Mouse (Mus musculus): ENCODE results near the gene Dpy19l1. TPM values are rescaled to one million over a fixed set of nuclear protein-coding genes. Genes with fewer than 3 reads are reported as not detected.

Dpy19l1 gene
- total and polyA plus RNA-seq, 3 experiments, result 21.2 to 44.1 (median 26.3) TPM

GRCm38 (mm10) chr9:24421888-24422287, 81.1 kb downstream of the Dpy19l1 start:
- in situ Hi-C loops (cut with MboI; ENCODE audit: low pct_ligation_motif_present, low pct_unique_long_range_greater_than_20kb, low sequenced_read_pairs), result no loop called here
- Histone ChIP-seq H3K4me3 (replicated peaks in 1 of 3; ENCODE audit: low read depth in 2 of 3, low read length in 2 of 3, poor library complexity in 1 of 3) (no peak overlapping the region), H3K4me2 (ENCODE audit: insufficient read depth, low read depth, poor library complexity, severe bottlenecking) (no peak overlapping the region), H3K79me2 (replicated peaks; ENCODE audit: control insufficient read depth, extremely low read depth, insufficient read depth, poor library complexity, severe bottlenecking) (no peaks in the 10 kb centered on the region), H3K9me3 (replicated peaks; ENCODE audit: low read length) (peaks cover 2% of the 10 kb centered on the region), H3K27ac (ENCODE audit: insufficient read depth, low read depth) (no peak overlapping the region), H3K36me3 (replicated peaks in 1 of 2; ENCODE audit: control insufficient read depth in 1 of 2, insufficient read depth in 1 of 2, low read length in 1 of 2) (peaks cover 9 to 73% of the 10 kb centered on the region in 2 experiments), H3K9ac (ENCODE audit: insufficient read depth, low read depth) (no peak overlapping the region), H3K4me1 (ENCODE audit: control insufficient read depth in 1 of 2, insufficient read depth in 2 of 2) (peaks cover 0 to 6% of the 10 kb centered on the region in 2 experiments; a peak in 1 of 4 replicates), H3K27me3 (replicated peaks) (no peaks in the 10 kb centered on the region)
- no peak for DNase-seq (ENCODE audit: extremely low read depth)
- dilution Hi-C loops (cut with MboI; ENCODE audit: extremely low pct_ligation_motif_present, extremely low pct_unique_long_range_greater_than_20kb, low sequenced_read_pairs), result no loop called here
- no peak for TF ChIP-seq ZMIZ1 (IDR thresholded peaks at IDR 0.05; ENCODE audit: low read depth, low read length)
- no peak for TF ChIP-seq NELFE (IDR thresholded peaks at IDR 0.05; ENCODE audit: low read depth, low read length)
- TF ChIP-seq RAD21 (IDR thresholded peaks at IDR 0.05; ENCODE audit: low read depth, low read length), result no peak
- TF ChIP-seq E2F4 (IDR thresholded peaks at IDR 0.05; ENCODE audit: insufficient replicate concordance, low read depth, low read length), result no peak
- TF ChIP-seq CHD2 (IDR thresholded peaks at IDR 0.05; ENCODE audit: low read length), result no peak
- TF ChIP-seq ZNF384 (IDR thresholded peaks at IDR 0.05; ENCODE audit: low read depth, low read length), result no peak
- TF ChIP-seq PAX5 (IDR thresholded peaks at IDR 0.05; ENCODE audit: low read length), result no peak

GRCm38 (mm10) chr9:24421221-24421620, 81.7 kb downstream of the Dpy19l1 start:
- Histone ChIP-seq H3K79me2 (replicated peaks; ENCODE audit: control insufficient read depth, extremely low read depth, insufficient read depth, poor library complexity, severe bottlenecking) (no peaks in the 10 kb centered on the region), H3K36me3 (replicated peaks in 1 of 2; ENCODE audit: control insufficient read depth in 1 of 2, insufficient read depth in 1 of 2, low read length in 1 of 2) (peaks cover 9 to 70% of the 10 kb centered on the region in 2 experiments), H3K4me2 (ENCODE audit: insufficient read depth, low read depth, poor library complexity, severe bottlenecking) (no peak overlapping the region), H3K9me3 (replicated peaks; ENCODE audit: low read length) (peaks cover 2% of the 10 kb centered on the region), H3K4me1 (ENCODE audit: control insufficient read depth in 1 of 2, insufficient read depth in 2 of 2) (peaks cover 0 to 6% of the 10 kb centered on the region in 2 experiments; a peak in 1 of 4 replicates), H3K9ac (ENCODE audit: insufficient read depth, low read depth) (no peak overlapping the region), H3K27ac (ENCODE audit: insufficient read depth, low read depth) (no peak overlapping the region), H3K4me3 (replicated peaks in 1 of 3; ENCODE audit: low read depth in 2 of 3, low read length in 2 of 3, poor library complexity in 1 of 3) (no peak overlapping the region), H3K27me3 (replicated peaks) (no peaks in the 10 kb centered on the region)
- in situ Hi-C loops (cut with MboI; ENCODE audit: low pct_ligation_motif_present, low pct_unique_long_range_greater_than_20kb, low sequenced_read_pairs), result no loop called here
- no peak for DNase-seq (ENCODE audit: extremely low read depth)
- TF ChIP-seq MAFK (IDR thresholded peaks at IDR 0.05; ENCODE audit: insufficient replicate concordance, low read length) (no peak), ETS1 (conservative IDR thresholded peaks at IDR 0.05; ENCODE audit: low read depth, low read length) (no peak), MAX (IDR thresholded peaks at IDR 0.05; ENCODE audit: low read length) (no peak), JUND (conservative IDR thresholded peaks at IDR 0.05; ENCODE audit: low read depth, low read length) (no peak), EP300 (IDR thresholded peaks at IDR 0.05; ENCODE audit: low read length) (no peak), BHLHE40 (IDR thresholded peaks at IDR 0.05; ENCODE audit: low read depth, low read length) (no peak), TBP (conservative IDR thresholded peaks at IDR 0.05; ENCODE audit: low read depth, low read length) (no peak), KAT2A (IDR thresholded peaks at IDR 0.05; ENCODE audit: insufficient replicate concordance, low read length) (no peak), CTCF (conservative IDR thresholded peaks at IDR 0.05 in 1 of 2, IDR thresholded peaks at IDR 0.05 in 1 of 2; ENCODE audit: low read depth in 2 of 2, low read length in 2 of 2) (no peak), E2F4 (IDR thresholded peaks at IDR 0.05; ENCODE audit: insufficient replicate concordance, low read depth, low read length) (no peak), POLR2AphosphoS2 (IDR thresholded peaks at IDR 0.05; ENCODE audit: low read depth, low read length) (no peak), POLR2A (IDR thresholded peaks at IDR 0.05; ENCODE audit: low read depth, low read length) (no peak)
- dilution Hi-C loops (cut with MboI; ENCODE audit: extremely low pct_ligation_motif_present, extremely low pct_unique_long_range_greater_than_20kb, low sequenced_read_pairs), result no loop called here
